Mouse (Mus musculus) kidney, embryonic 16.5 days (tissue): ENCODE data around the gene Olfr340. TPM values are rescaled to one million over a fixed set of nuclear protein-coding genes. Genes with fewer than 3 reads are reported as not detected.
"Not testable (repeated sequence)": the region's sequence is repeated elsewhere in the genome, so short reads cannot be mapped to it uniquely, and the experiment has no call there.

Experiments
- ATAC-seq: fragments of 200-750 bp; cut with Nextera tagmentation; 2 replicates; pipeline ENCODE4 v1.8.0; 2017; ENCODE audit warnings: moderate TSS enrichment; ENCODE audit not compliant: low FRiP score, low TSS enrichment
- H3K27ac ChIP-seq: fragments of 300-500 bp; sonication (generic); 2 replicates; pipeline ENCODE4 v1.5.1; 2014; ENCODE audit warnings: low read length
- H3K27me3 ChIP-seq: fragments of 300-500 bp; sonication (generic); 2 replicates; pipeline ENCODE4 v1.6.1; 2014; ENCODE audit warnings: low read length, control low read depth, mixed read lengths; ENCODE audit not compliant: insufficient read depth
- H3K36me3 ChIP-seq: fragments of 300-500 bp; sonication (generic); 2 replicates; pipeline ENCODE4 v1.6.1; 2014; ENCODE audit warnings: low read length, control low read depth, mixed read lengths; ENCODE audit not compliant: insufficient read depth
- H3K4me1 ChIP-seq: fragments of 300-500 bp; sonication (generic); 2 replicates; pipeline ENCODE4 v1.6.1; 2014; ENCODE audit warnings: low read length, control low read depth, mixed read lengths; ENCODE audit not compliant: insufficient read depth
- H3K4me2 ChIP-seq: fragments of 300-500 bp; sonication (generic); replicated peaks from 2 replicates; pipeline ENCODE4 v1.6.1; 2014; ENCODE audit warnings: low read depth, low read length
- H3K4me3 ChIP-seq: fragments of 300-500 bp; sonication (generic); 2 replicates; pipeline ENCODE4 v1.5.1; 2014; ENCODE audit warnings: mild to moderate bottlenecking, low read length
- H3K9ac ChIP-seq: fragments of 300-500 bp; sonication (generic); replicated peaks from 2 replicates; pipeline ENCODE4 v1.6.1; 2014; ENCODE audit warnings: low read length
- H3K9me3 ChIP-seq: fragments of 300-500 bp; sonication (generic); 2 replicates; pipeline ENCODE4 v1.6.1; 2016; ENCODE audit warnings: low read length, control low read depth
- WGBS: fragments of 180-500 bp; shearing (Covaris S2); extraction: QIAGEN DNeasy Blood & Tissue Kit; methylation state at CpG from one replicate; pipeline ENCODE4 v1.1.7; 2014; 5-methylcytosine and 5-hydroxymethylcytosine counted together
- polyA plus RNA-seq: library from polyadenylated mRNA; unstranded; fragments of >200 nt; fragmentation: Nextera tagmentation; extraction: Ambion mirVana; gene quantifications from 2 replicates; pipeline ENCODE4 v1.2.1, GENCODE M21; 2015

Olfr340 gene
- polyA plus RNA-seq, result not detected in 2 replicates

DNA sequence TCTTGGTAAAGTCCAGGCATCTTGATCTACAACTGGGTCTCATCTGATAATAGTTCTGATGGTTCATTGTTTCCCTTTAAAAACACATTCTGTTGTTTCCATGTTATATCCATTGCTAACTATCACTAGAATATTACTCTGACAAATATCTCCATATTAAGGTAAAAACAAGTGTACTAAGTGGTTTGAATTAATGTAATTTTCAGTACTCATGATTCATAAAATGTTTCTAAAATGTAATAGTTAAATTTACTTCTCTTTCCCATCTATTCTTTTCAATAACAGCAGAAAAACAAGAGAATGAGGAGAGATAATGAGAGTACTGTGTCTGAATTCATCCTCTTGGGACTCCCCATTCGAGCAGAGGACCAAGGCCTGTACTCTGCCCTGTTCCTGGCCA, at the start of gene Olfr340:
Gene Olfr340, plus strand, starts transcription at position 301 of the 400 bp plus-strand sequence.
- no peak within 1 kb of the TSS for H3K9ac ChIP-seq
- no peaks in the 10 kb centered on the region for H3K27me3 ChIP-seq
- H3K27ac ChIP-seq, result no peak within 1 kb of the TSS
- no peaks in the 10 kb centered on the region for H3K36me3 ChIP-seq
- no peak for ATAC-seq
- H3K9me3 ChIP-seq, result no peaks in the 10 kb centered on the region
- no peak within 1 kb of the TSS for H3K4me2 ChIP-seq
- 55% methylated on average over 1 of the region's 1 CpGs for WGBS
- H3K4me1 ChIP-seq, result no peaks in the 10 kb centered on the region
- no peak within 1 kb of the TSS for H3K4me3 ChIP-seq

DNA sequence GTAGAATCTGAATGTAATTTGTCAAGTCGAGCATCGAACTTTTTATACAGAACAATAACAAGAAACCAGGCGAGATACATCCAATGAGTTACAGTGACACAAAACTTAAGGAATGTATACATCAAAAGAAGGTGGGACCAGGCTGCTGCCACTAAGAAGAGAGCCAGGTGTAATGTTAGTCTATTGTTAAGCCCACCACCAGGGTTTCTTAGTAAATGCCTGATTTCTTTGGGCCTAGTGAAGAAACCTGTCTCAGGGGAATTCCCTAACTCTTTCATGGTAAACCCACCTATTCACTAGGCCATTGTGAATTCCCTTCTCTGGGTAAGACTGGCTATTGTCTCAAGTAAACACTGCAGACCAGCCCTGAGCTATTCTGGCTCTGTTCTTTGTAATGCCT, 37.2 kb upstream of the Olfr340 start:
- not testable (repeated sequence) for H3K4me1 ChIP-seq, ATAC-seq, H3K36me3 ChIP-seq, H3K4me2 ChIP-seq, H3K27ac ChIP-seq, H3K9me3 ChIP-seq, H3K4me3 ChIP-seq, H3K27me3 ChIP-seq, H3K9ac ChIP-seq
- WGBS, result 88% methylated on average over 3 of the region's 3 CpGs

DNA sequence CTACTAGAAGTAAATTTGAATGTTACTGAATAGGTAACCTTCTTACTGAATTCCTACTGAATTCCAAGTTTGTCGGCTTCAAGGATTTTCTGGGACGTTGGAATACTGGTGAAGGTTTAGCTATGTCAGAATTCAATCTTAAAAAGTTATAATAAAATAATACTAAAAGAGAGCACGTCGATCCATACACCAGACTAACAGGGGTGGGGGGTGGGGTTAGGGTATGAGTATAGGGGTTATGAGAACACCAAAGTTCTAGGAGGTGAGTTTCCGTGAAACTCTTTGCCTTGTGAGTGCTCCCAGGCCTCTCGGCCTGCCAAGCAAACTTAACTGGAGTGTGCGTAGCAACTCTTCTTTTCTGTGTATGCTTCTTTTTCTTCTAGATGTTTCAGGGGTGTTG, 36.8 kb upstream of the Olfr340 start:
- H3K9ac ChIP-seq, ATAC-seq, H3K36me3 ChIP-seq, H3K27ac ChIP-seq, H3K4me2 ChIP-seq, H3K4me3 ChIP-seq, H3K9me3 ChIP-seq, H3K27me3 ChIP-seq, H3K4me1 ChIP-seq: not testable (repeated sequence)
- WGBS, result 93% methylated on average over 7 of the region's 7 CpGs

DNA sequence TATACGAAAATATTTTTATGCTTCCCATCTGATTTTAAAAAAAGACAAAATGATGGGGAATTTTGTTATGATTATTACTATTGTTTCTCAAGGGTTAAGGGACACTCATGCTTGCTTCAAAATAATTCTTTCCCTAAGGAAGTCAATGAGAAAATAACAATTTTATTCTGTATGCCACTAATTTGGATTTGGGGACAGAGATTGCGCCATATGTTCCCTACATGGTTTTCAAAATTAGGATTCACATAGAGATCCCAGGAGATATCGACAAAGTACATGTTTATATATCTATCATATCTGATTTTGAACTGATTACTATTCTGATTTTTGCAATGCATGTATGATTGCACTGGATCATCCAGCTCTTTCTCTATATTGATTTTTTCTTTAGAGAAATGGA, 33.7 kb upstream of the Olfr340 start, which contains the start of gene Olfr339:
Gene Olfr339, plus strand, starts transcription at position 301 of the 400 bp plus-strand sequence.
- Histone ChIP-seq H3K27ac (no peak within 1 kb of the TSS), H3K36me3 (no peaks in the 10 kb centered on the region), H3K27me3 (no peaks in the 10 kb centered on the region), H3K4me1 (no peaks in the 10 kb centered on the region), H3K4me3 (no peak within 1 kb of the TSS), H3K9ac (no peak within 1 kb of the TSS), H3K4me2 (no peak within 1 kb of the TSS), H3K9me3 (no peaks in the 10 kb centered on the region)
- ATAC-seq, result no peak
- 84% methylated on average over 3 of the region's 3 CpGs for WGBS

DNA sequence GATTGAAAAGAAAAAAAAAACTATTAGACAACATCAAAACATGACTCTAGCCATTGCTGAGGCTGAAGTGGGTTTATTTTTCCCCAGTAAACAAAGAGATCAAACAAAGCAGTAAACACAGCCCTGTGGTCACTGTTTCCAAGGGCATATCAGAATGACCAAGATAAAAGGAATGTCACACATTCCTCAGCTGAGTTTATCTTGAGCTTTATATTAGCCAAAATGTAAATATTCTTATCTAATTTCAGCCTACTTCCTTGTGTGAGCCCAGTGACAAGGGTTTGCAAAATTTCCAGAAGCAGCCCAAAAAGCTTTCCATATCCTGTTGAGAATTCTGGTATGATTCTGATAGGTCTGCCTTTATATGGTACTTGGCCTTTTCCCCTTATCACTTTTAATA, 21.2 kb downstream of the Olfr340 start:
- Histone ChIP-seq H3K4me2 (no peak overlapping the region), H3K4me1 (no peaks in the 10 kb centered on the region), H3K27me3 (no peaks in the 10 kb centered on the region), H3K36me3 (no peaks in the 10 kb centered on the region), H3K4me3 (no peak overlapping the region), H3K27ac (no peak overlapping the region), H3K9ac (no peak overlapping the region), H3K9me3 (peaks cover 6% of the 10 kb centered on the region; the same call in 1 of the 2 replicates)
- ATAC-seq, result no peak

DNA sequence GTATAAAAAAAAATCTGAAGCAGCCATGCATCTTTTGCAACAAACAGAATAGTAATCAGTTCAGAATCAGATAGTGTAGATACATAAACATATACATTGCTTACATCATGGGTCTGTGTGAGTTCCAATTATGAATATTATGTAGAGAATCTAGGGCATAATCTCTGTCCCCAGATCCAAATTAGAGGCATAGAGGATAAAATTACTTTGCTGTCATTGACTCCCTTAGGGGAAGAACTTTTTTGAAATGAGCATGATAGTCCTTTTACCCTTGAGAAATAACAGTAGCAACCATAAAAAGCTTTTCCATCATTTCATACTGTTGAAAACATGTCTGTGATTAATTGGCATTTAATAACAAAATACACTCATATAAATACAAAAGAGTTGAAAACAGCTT, 30.0 kb downstream of the Olfr340 start, which contains the start of gene Olfr341:
Gene Olfr341, minus strand, starts transcription at position 101 of the 400 bp plus-strand sequence.
- no peak within 1 kb of the TSS for H3K4me3 ChIP-seq
- H3K27ac ChIP-seq, result no peak within 1 kb of the TSS
- ATAC-seq, result no peak
- no peak within 1 kb of the TSS for H3K9ac ChIP-seq
- no peaks in the 10 kb centered on the region for H3K36me3 ChIP-seq
- H3K27me3 ChIP-seq, result no peaks in the 10 kb centered on the region
- H3K4me2 ChIP-seq, result no peak within 1 kb of the TSS
- H3K9me3 ChIP-seq, result 0 out of 2 replicates have a peak, but pooled peaks cover 3% of the 10 kb centered on the region
- no peaks in the 10 kb centered on the region for H3K4me1 ChIP-seq

Other genes starting within 250 kb of the Olfr340 start
- gene Ptgs1, start 222.2 kb upstream of the Olfr340 start, polyA plus RNA-seq, result 39.9 and 40.1 TPM in 2 replicates
- gene Olfr338, start 79.1 kb upstream of the Olfr340 start, polyA plus RNA-seq, result 0.04 TPM in 1 of 2 replicates, not detected in the other
- gene Olfr339, start 33.6 kb upstream of the Olfr340 start, polyA plus RNA-seq, result not detected in 2 replicates
- gene Olfr341, start 29.9 kb downstream of the Olfr340 start, polyA plus RNA-seq, result not detected in 2 replicates
- gene Olfr342, start 72.4 kb downstream of the Olfr340 start, polyA plus RNA-seq, result not detected in 2 replicates
- gene Olfr344, start 114.1 kb downstream of the Olfr340 start, polyA plus RNA-seq, result not detected in 2 replicates
- not detected in 2 replicates for gene Olfr345, start 187.5 kb downstream of the Olfr340 start, polyA plus RNA-seq
- gene Olfr346, start 233.2 kb downstream of the Olfr340 start, polyA plus RNA-seq, result not detected in 2 replicates